Mouse (Mus musculus) testis, adult 2 months (tissue): ENCODE measurements around the gene Gnat1.

Experiments
- CTCF ChIP-seq: fragments of 200-500 bp; IDR thresholded peaks from 2 replicates; pipeline ENCODE4 v1.5.1; 2012; ENCODE audit warnings: low read depth, mild to moderate bottlenecking, inconsistent platforms, low read length, moderate library complexity; ENCODE audit not compliant: control insufficient read depth, insufficient read depth, insufficient replicate concordance
- POLR2A ChIP-seq: fragments of 200-500 bp; IDR thresholded peaks from 2 replicates; pipeline ENCODE4 v1.6.1; 2012; ENCODE audit warnings: low read depth, mild to moderate bottlenecking, inconsistent platforms, low read length, moderate library complexity; ENCODE audit not compliant: control insufficient read depth

DNA sequence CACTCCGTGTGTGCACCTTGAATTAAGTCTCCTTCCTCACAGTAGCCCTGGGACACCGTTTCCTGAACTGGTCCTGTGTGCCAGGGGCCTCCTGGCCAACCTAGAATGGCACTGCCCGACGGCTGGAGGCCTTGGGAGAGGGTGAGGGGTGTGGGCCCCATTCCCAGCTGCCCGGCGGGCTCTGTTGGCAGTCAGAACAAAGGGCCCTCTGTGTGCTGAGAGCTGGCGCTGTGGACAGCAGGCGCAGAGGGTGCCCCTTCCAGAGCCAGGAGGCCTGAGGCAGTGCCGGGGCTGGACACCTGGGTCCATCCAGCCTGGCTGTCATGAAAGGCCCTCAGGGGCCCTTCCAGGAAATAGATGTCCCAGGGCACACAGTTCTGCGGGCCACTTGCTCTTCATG is 20.0 kb downstream of the Gnat1 start:
- TF ChIP-seq CTCF: no peak
- TF ChIP-seq POLR2A: no peak
